Mouse (Mus musculus) liver, adult 2 months (tissue): ENCODE results near the gene Svop. TPM values are rescaled to one million over a fixed set of nuclear protein-coding genes. Genes with fewer than 3 reads are reported as not detected.
A peak's percentile ranks its signal among the peaks of the same experiment; 100 is the strongest.

Experiments used
- DNase-seq: peaks from one replicate; pipeline ENCODE4 v3.0.0-alpha.2; 2011; ENCODE audit warnings: low read depth, low spot score; ENCODE audit errors: extremely low read depth
- H3K27ac ChIP-seq: fragments of 200-500 bp; replicated peaks from 2 replicates; pipeline ENCODE4 v1.5.1; 2012; ENCODE audit warnings: low read depth, mild to moderate bottlenecking, control low read depth, inconsistent platforms, low read length; ENCODE audit not compliant: insufficient read depth
- H3K27me3 ChIP-seq: fragments of 200-500 bp; 2 replicates; pipeline ENCODE4 v1.6.1; 2012; ENCODE audit warnings: mild to moderate bottlenecking, moderate library complexity, low read length, inconsistent platforms; ENCODE audit not compliant: control insufficient read depth, insufficient read depth
- H3K36me3 ChIP-seq: fragments of 200-500 bp; 2 replicates; pipeline ENCODE4 v1.6.1; 2012; ENCODE audit warnings: low read length, inconsistent platforms; ENCODE audit not compliant: control insufficient read depth, insufficient read depth
- H3K4me1 ChIP-seq: fragments of 200-500 bp; 2 replicates; pipeline ENCODE4 v1.6.1; 2011; ENCODE audit warnings: low read length; ENCODE audit not compliant: control insufficient read depth, insufficient read depth
- H3K4me3 ChIP-seq: fragments of 200-500 bp; 2 replicates; pipeline ENCODE4 v1.5.1; 2011; ENCODE audit warnings: low read depth, mild to moderate bottlenecking, control low read depth, low read length, moderate library complexity; ENCODE audit not compliant: insufficient read depth
- H3K79me2 ChIP-seq: fragments of 200-500 bp; 2 replicates; pipeline ENCODE4 v1.6.1; 2012; ENCODE audit warnings: inconsistent platforms, mild to moderate bottlenecking, low read length, moderate library complexity; ENCODE audit not compliant: control insufficient read depth, insufficient read depth
- H3K9ac ChIP-seq: fragments of 200-500 bp; 2 replicates; pipeline ENCODE4 v1.6.1; 2012; ENCODE audit warnings: low read depth, mild to moderate bottlenecking, control low read depth, inconsistent platforms, low read length
- CTCF ChIP-seq: fragments of 200-500 bp; IDR thresholded peaks from 2 replicates; pipeline ENCODE4 v1.5.1; 2011; ENCODE audit warnings: low read depth, low read length, control low read depth
- POLR2A ChIP-seq: fragments of 200-500 bp; IDR thresholded peaks from 2 replicates; pipeline ENCODE4 v1.6.1; 2011; ENCODE audit warnings: low read length, control low read depth; ENCODE audit not compliant: insufficient read depth; ENCODE audit errors: extremely low read depth
- WGBS: fragments of 180-500 bp; shearing (Covaris S2); methylation state at CpG from one replicate; pipeline ENCODE4 v1.1.7; 2018; 5-methylcytosine and 5-hydroxymethylcytosine counted together
- polyA plus RNA-seq: library from polyadenylated mRNA; depleted of rRNA; stranded (reverse); fragments of >200 nt; gene quantifications from 2 replicates; pipeline ENCODE4 v1.2.3, GENCODE M21; 2012
- total RNA-seq: library from RNA; depleted of rRNA; stranded (reverse); fragments of >200 nt; gene quantifications from 2 replicates; pipeline ENCODE4 v1.2.3, GENCODE M21; 2014

Gene Svop
- total and polyA plus RNA-seq, 2 experiments = not detected

DNA sequence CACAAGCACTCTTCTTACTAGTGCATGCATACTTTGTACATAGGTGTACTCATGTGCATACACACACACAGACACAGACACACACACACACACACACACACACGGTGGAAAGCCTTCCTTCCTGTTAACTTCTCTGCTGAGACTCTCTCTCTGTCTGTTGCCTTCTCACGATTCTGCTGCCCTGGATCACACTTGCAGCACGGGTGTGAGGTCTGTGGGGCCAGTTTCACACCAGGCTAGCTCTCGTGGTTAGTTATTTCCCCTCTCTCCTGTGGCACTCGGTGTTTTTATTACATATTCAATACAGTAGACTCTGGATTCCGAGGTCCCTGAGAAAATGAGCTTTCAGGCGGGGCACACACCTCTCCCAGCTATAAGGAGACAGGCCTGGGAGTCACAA lies 25.2 kb upstream of the Svop start:
- TF ChIP-seq POLR2A (no peak), CTCF (no peak)
- H3K27ac ChIP-seq = no peak overlapping the region
- no peak overlapping the region for H3K4me3 ChIP-seq

DNA sequence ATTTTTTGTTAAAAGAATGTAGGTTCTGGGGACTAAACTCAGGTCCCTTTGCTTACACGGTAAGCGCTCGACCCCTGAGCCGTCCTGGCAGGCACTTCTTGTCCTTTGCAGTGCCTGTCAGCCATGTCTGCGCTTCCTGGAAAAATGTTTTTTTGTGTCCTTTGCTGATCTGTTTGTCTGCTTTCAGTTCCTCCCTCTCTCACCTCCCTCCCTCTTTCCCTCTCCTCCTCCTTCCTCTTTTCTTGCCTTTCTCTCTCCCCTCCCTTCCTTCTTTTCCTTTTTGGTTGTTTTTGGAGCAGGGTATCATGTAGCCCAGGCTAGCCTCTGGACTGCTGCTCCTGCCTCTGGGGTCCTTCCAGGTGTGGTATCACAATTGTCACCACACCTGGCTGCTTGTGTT lies 23.7 kb upstream of the Svop start:
- DNase-seq = no peak
- WGBS = 88% methylated on average over 5 of the region's 5 CpGs
- TF ChIP-seq POLR2A (no peak), CTCF (no peak)
- no peaks in the 10 kb centered on the region for H3K27me3 ChIP-seq
- H3K36me3 ChIP-seq = peaks cover 2% of the 10 kb centered on the region; the same call in 1 of the 2 replicates
- H3K4me3 ChIP-seq = no peak overlapping the region
- no peaks in the 10 kb centered on the region for H3K4me1 ChIP-seq
- H3K27ac ChIP-seq = no peak overlapping the region
- H3K79me2 ChIP-seq = no peaks in the 10 kb centered on the region
- H3K9ac ChIP-seq = no peak overlapping the region

More for the DNA sequence above, 25.2 kb upstream of the Svop start:
- H3K27me3 ChIP-seq = no peaks in the 10 kb centered on the region
- H3K4me1 ChIP-seq = no peaks in the 10 kb centered on the region
- peaks cover 8% of the 10 kb centered on the region for H3K36me3 ChIP-seq
- no peak for DNase-seq
- WGBS = 84% methylated on average over 7 of the region's 7 CpGs
- H3K79me2 ChIP-seq = no peaks in the 10 kb centered on the region
- no peak overlapping the region for H3K9ac ChIP-seq

DNA sequence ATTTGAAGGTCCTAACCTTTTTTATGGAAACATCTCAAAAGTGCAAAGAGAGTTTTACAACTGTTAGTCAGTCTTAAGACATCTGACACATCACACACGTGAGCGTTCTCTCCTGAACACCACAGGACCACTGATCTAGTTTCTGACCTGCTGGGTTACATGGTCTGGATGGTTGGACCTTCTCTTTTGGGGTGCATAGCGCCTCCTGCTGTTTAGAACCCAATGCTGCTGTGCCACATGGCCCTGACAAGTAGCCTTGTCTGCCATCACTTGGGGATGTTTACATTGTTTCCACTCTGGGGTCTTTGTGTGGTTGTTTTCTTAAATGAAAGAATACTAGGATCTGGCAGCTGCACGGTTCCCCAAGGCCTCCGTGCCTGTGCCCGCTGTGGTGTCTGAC lies 22.0 kb upstream of the Svop start:
- TF ChIP-seq CTCF (peak; percentile 38; the same call in 1 of the 2 replicates), POLR2A (no peak)
- DNase-seq = no peak
- no peaks in the 10 kb centered on the region for H3K27me3 ChIP-seq
- WGBS = 92% methylated on average over 6 of the region's 6 CpGs
- no peak overlapping the region for H3K9ac ChIP-seq
- H3K27ac ChIP-seq = no peak overlapping the region
- H3K4me1 ChIP-seq = no peaks in the 10 kb centered on the region
- H3K79me2 ChIP-seq = no peaks in the 10 kb centered on the region
- no peak overlapping the region for H3K4me3 ChIP-seq
- peaks cover 11% of the 10 kb centered on the region; the same call in 1 of the 2 replicates for H3K36me3 ChIP-seq

DNA sequence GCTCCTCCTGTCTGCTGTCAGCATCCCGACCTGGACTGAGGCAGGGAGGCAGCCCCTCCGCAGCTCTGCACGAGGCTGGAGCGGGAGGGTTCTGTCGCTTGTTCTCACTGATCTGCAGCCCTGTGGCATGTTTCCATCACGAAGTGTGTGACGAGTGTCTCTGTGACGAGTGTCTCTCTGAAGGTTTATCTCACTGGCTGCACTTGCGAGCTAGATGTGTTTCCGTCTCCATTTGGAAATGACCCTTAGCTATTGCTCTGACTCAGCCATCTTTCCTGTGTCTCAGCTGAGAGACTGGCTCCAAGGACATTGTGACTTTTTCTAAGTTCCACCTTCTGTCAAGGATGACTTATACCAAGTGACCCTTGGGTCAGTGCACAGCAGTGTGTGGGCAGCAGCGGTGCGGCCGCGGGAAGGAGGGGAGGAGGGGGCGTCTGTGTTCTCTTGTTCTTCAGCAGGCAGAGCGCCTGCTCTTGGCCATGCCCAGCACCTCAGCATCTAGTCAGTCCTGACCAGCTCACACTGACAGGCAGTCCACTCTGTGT lies 15.1 kb upstream of the Svop start:
- peaks cover 12% of the 10 kb centered on the region; the same call in 1 of the 2 replicates for H3K36me3 ChIP-seq
- no peaks in the 10 kb centered on the region for H3K27me3 ChIP-seq
- H3K27ac ChIP-seq = no peak overlapping the region
- 85% methylated on average over 16 of the region's 16 CpGs for WGBS
- no peak overlapping the region for H3K9ac ChIP-seq
- no peaks in the 10 kb centered on the region; the same call in 1 of the 2 replicates for H3K79me2 ChIP-seq
- H3K4me1 ChIP-seq = no peaks in the 10 kb centered on the region
- TF ChIP-seq CTCF (no peak), POLR2A (no peak)
- no peak overlapping the region for H3K4me3 ChIP-seq
- DNase-seq = no peak

DNA sequence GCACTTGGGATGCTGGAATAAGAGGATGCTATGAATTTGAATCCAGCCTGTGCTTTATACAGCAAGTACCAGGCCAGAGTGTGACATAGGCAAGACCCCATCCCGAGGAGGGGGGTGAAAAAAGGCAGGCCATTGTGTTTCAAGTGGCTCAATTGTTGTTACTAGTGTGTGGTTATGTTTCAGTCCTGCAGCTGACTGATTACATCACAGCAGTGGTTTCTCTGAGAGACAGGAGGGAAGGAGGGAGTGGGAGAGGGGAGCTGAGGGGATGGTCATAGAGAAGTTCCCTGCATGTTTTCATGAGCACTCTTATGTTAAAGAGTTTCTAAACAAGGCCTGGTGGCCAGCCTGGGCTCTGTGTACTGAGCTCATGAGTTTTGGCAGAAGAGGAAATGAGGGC lies 11.4 kb upstream of the Svop start:
- Histone ChIP-seq H3K27me3 (no peaks in the 10 kb centered on the region), H3K4me3 (no peak overlapping the region), H3K9ac (no peak overlapping the region), H3K4me1 (peaks cover 6% of the 10 kb centered on the region; the same call in 1 of the 2 replicates), H3K27ac (no peak overlapping the region), H3K36me3 (no peaks in the 10 kb centered on the region), H3K79me2 (peaks cover 13% of the 10 kb centered on the region; the same call in 1 of the 2 replicates)
- 86% methylated on average over 1 of the region's 1 CpGs for WGBS
- DNase-seq = no peak
- TF ChIP-seq POLR2A (no peak), CTCF (no peak)

DNA sequence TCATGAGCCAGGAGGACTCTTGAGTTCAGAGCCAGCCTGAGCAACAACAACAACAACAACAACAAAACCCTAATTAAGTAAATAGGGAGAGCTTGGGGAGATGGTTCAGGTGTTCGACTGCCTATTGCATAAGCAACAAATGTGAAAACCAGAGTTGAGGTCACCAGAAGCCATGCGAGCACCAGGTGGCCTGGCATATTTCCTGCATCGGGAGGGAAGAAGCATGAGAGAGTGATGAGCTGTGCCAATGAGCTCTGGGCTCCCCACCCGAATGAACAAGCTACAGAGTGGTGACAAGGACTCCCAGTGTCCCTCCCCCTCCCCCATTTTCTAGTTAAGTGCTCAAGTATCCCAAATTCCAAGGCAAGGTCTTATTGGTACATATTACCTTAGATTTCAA lies 10.5 kb upstream of the Svop start:
- H3K36me3 ChIP-seq = no peaks in the 10 kb centered on the region
- no peak for DNase-seq
- H3K9ac ChIP-seq = no peak overlapping the region
- H3K27me3 ChIP-seq = no peaks in the 10 kb centered on the region
- 71% methylated on average over 4 of the region's 4 CpGs for WGBS
- TF ChIP-seq CTCF (no peak), POLR2A (no peak)
- H3K4me1 ChIP-seq = peaks cover 6% of the 10 kb centered on the region; the same call in 1 of the 2 replicates
- H3K4me3 ChIP-seq = no peak overlapping the region
- no peak overlapping the region for H3K27ac ChIP-seq
- peaks cover 13% of the 10 kb centered on the region; the same call in 1 of the 2 replicates for H3K79me2 ChIP-seq
